Mouse (Mus musculus): Measurements from ENCODE around the gene Daam2. TPM values are rescaled to one million over a fixed set of nuclear protein-coding genes. Genes with fewer than 3 reads are reported as not detected.
A peak's percentile ranks its signal among the peaks of the same experiment; 100 is the strongest.

The Daam2 gene
- polyA plus RNA-seq, 1 experiment: 8.7 TPM

GRCm38 (mm10) chr17:49500234-49500633, 63.9 kb downstream of the Daam2 start:
- no peak for TF ChIP-seq POLR2A (IDR thresholded peaks at IDR 0.05; ENCODE audit: borderline replicate concordance, extremely low read depth, low read depth, low read length)
- TF ChIP-seq CTCF (IDR thresholded peaks at IDR 0.05; ENCODE audit: insufficient read depth, low read length): no peak
- WGBS: 35% methylated on average over 2 of the region's 2 CpGs
- Histone ChIP-seq H3K4me3 (replicated peaks; ENCODE audit: extremely low read depth, low read depth, low read length) (no peak overlapping the region), H3K4me1 (ENCODE audit: control insufficient read depth, insufficient read depth, low read length) (no peaks in the 10 kb centered on the region)
- no peak for DNase-seq

DNA sequence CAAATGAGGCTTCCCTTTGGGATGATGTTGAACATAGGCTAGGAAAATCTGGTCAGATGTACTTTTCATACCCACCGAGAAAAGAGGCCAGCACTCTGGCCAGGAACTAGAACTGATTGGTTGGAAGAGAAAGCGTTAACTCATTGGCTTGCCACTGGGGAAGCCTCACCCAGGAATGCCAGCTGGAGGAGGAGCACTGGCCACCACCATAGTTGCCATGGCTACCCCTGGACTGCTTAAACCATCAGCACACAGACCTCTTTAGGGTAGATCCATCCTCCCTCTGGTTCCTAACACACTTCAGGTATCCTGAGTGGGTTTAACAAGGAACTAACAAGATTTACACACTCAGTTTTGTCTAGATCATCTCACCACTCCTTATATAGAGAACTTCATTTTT, 64.5 kb downstream of the Daam2 start:
- Histone ChIP-seq H3K4me3 (replicated peaks; ENCODE audit: extremely low read depth, low read depth, low read length) (no peak overlapping the region), H3K4me1 (ENCODE audit: control insufficient read depth, insufficient read depth, low read length) (no peaks in the 10 kb centered on the region)
- TF ChIP-seq POLR2A (IDR thresholded peaks at IDR 0.05; ENCODE audit: borderline replicate concordance, extremely low read depth, low read depth, low read length): no peak
- TF ChIP-seq CTCF (IDR thresholded peaks at IDR 0.05; ENCODE audit: insufficient read depth, low read length): no peak
- WGBS: 90% methylated on average over 2 of the region's 2 CpGs
- no peak for DNase-seq

GRCm38 (mm10) chr17:49498169-49498568, 66.0 kb downstream of the Daam2 start:
- WGBS: 70% methylated on average over 3 of the region's 3 CpGs
- TF ChIP-seq POLR2A (IDR thresholded peaks at IDR 0.05; ENCODE audit: borderline replicate concordance, extremely low read depth, low read depth, low read length): no peak
- no peak for TF ChIP-seq CTCF (IDR thresholded peaks at IDR 0.05; ENCODE audit: insufficient read depth, low read length)
- Histone ChIP-seq H3K4me3 (replicated peaks; ENCODE audit: extremely low read depth, low read depth, low read length) (no peak overlapping the region), H3K4me1 (ENCODE audit: control insufficient read depth, insufficient read depth, low read length) (no peaks in the 10 kb centered on the region)
- no peak for DNase-seq

DNA sequence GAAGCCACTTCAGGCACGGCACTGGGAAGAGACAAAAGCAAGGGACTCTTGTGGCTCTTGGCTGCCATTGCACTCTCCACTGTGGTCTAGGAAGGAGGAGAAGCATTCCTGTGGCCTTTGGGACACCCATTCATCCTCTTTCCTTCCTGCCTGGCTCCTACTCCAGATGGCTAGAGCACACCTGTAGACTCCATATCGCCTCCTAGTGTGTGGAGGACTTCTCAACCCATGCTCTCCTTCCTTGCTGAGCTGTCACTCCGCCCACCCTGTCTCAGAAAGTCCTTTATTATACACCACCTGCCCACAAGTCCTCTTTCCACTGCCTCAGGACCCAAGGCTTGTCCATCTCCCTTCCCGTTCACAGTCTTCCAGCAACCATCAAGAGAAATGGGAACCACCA, 70.9 kb downstream of the Daam2 start:
- 86% methylated on average over 4 of the region's 4 CpGs for WGBS
- TF ChIP-seq CTCF (IDR thresholded peaks at IDR 0.05; ENCODE audit: insufficient read depth, low read length): no peak
- no peak for TF ChIP-seq POLR2A (IDR thresholded peaks at IDR 0.05; ENCODE audit: borderline replicate concordance, extremely low read depth, low read depth, low read length)
- Histone ChIP-seq H3K4me1 (ENCODE audit: control insufficient read depth, insufficient read depth, low read length) (no peaks in the 10 kb centered on the region), H3K4me3 (replicated peaks; ENCODE audit: extremely low read depth, low read depth, low read length) (no peak overlapping the region)
- DNase-seq: no peak

GRCm38 (mm10) chr17:49489098-49489497, 75.0 kb downstream of the Daam2 start:
- 50% methylated on average over 5 of the region's 5 CpGs for WGBS
- no peak for TF ChIP-seq CTCF (IDR thresholded peaks at IDR 0.05; ENCODE audit: insufficient read depth, low read length)
- no peak for TF ChIP-seq POLR2A (IDR thresholded peaks at IDR 0.05; ENCODE audit: borderline replicate concordance, extremely low read depth, low read depth, low read length)
- Histone ChIP-seq H3K4me3 (replicated peaks; ENCODE audit: extremely low read depth, low read depth, low read length) (no peak overlapping the region), H3K4me1 (ENCODE audit: control insufficient read depth, insufficient read depth, low read length) (no peaks in the 10 kb centered on the region)
- no peak for DNase-seq

DNA sequence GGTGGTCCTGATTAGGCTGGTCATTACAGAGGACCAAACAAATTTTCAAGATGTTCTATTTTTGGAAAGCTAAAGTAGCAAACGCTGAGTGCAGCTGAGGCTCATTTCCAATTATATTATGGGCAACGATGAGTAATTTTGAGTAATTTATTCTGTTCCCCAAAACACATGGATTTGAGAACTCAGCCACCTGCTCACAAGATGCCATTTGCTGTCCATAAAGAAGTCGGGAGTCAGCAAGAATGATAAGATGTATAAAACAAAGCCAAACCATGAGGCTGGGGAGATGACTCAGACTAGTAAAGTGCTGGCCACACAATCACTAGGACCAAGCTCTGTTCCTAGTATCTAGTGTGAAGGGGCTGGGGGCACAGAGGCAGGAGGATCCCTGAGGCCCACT, 79.7 kb downstream of the Daam2 start:
- Histone ChIP-seq H3K4me3 (replicated peaks; ENCODE audit: extremely low read depth, low read depth, low read length) (no peak overlapping the region), H3K4me1 (ENCODE audit: control insufficient read depth, insufficient read depth, low read length) (no peaks in the 10 kb centered on the region)
- DNase-seq: no peak
- WGBS: 70% methylated on average over 3 of the region's 3 CpGs
- TF ChIP-seq CTCF (IDR thresholded peaks at IDR 0.05; ENCODE audit: insufficient read depth, low read length) (no peak), POLR2A (IDR thresholded peaks at IDR 0.05; ENCODE audit: borderline replicate concordance, extremely low read depth, low read depth, low read length) (no peak)

- Histone ChIP-seq H3K4me3 (replicated peaks; ENCODE audit: extremely low read depth, low read depth, low read length) (no peak overlapping the region), H3K4me1 (ENCODE audit: control insufficient read depth, insufficient read depth, low read length) (no peaks in the 10 kb centered on the region)
- WGBS: 65% methylated on average over 3 of the region's 3 CpGs
- TF ChIP-seq POLR2A (IDR thresholded peaks at IDR 0.05; ENCODE audit: borderline replicate concordance, extremely low read depth, low read depth, low read length) (no peak), CTCF (IDR thresholded peaks at IDR 0.05; ENCODE audit: insufficient read depth, low read length) (no peak)
- no peak for DNase-seq
These were observed 82.3 kb downstream of the Daam2 start for GRCm38 (mm10) chr17:49481876-49482275.

DNA sequence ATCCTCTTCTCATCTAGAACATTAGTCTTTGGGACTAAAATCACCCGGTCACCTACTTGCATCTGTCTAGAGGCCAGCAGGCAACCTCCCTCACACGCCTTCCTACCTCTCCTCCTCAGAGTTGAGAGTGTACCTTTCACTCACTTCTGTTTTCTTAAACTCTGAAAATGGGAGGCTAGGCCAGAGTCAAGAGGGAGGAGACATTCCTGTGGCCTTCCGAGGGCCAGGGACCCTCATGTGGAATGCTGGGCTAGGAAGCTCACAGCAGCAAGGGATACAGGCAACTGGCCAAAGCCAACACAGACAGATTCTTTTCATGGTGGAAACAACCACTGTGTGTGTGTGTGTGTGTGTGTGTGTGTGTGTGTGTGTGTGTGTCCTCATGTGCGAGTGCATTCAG, 86.8 kb downstream of the Daam2 start:
- DNase-seq: peak; percentile 44
- 53% methylated on average over 4 of the region's 4 CpGs for WGBS
- H3K4me1 ChIP-seq (ENCODE audit: control insufficient read depth, insufficient read depth, low read length): no peaks in the 10 kb centered on the region

GRCm38 (mm10) chr17:49475174-49475573, 89.0 kb downstream of the Daam2 start:
- no peak for TF ChIP-seq CTCF (IDR thresholded peaks at IDR 0.05; ENCODE audit: insufficient read depth, low read length)
- TF ChIP-seq POLR2A (IDR thresholded peaks at IDR 0.05; ENCODE audit: borderline replicate concordance, extremely low read depth, low read depth, low read length): no peak

More for the DNA sequence above, 86.8 kb downstream of the Daam2 start:
- no peak overlapping the region for H3K4me3 ChIP-seq (replicated peaks; ENCODE audit: extremely low read depth, low read depth, low read length)
- TF ChIP-seq CTCF (IDR thresholded peaks at IDR 0.05; ENCODE audit: insufficient read depth, low read length): no peak
- no peak for TF ChIP-seq POLR2A (IDR thresholded peaks at IDR 0.05; ENCODE audit: borderline replicate concordance, extremely low read depth, low read depth, low read length)

DNA sequence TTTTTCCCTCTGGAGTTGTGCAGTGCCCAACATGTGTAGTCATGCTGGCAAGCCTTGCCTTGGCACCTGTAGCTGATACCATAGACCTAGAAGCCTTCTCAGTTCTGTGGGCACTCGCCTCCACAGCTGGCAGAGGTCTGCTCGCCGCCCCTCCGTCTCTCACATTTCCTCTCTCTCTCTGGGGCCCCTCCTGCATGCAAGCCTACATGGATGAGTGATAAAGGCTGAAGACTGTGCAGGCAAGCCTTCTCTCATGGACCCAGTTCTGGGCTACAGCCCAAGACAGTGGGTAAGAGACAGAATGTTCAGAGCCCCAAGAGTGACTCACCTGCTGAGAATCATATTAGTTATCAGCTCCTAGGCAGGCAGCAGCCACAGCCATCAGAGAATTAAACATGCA, 90.1 kb downstream of the Daam2 start:
- Histone ChIP-seq H3K4me1 (ENCODE audit: control insufficient read depth, insufficient read depth, low read length) (no peaks in the 10 kb centered on the region), H3K4me3 (replicated peaks; ENCODE audit: extremely low read depth, low read depth, low read length) (no peak overlapping the region)
- DNase-seq: no peak
- TF ChIP-seq CTCF (IDR thresholded peaks at IDR 0.05; ENCODE audit: insufficient read depth, low read length) (no peak), POLR2A (IDR thresholded peaks at IDR 0.05; ENCODE audit: borderline replicate concordance, extremely low read depth, low read depth, low read length) (no peak)
- WGBS: 84% methylated on average over 4 of the region's 4 CpGs

More at GRCm38 (mm10) chr17:49475174-49475573, 89.0 kb downstream of the Daam2 start:
- no peaks in the 10 kb centered on the region for H3K4me1 ChIP-seq (ENCODE audit: control insufficient read depth, insufficient read depth, low read length)
- 88% methylated on average over 1 of the region's 1 CpGs for WGBS
- H3K4me3 ChIP-seq (replicated peaks; ENCODE audit: extremely low read depth, low read depth, low read length): no peak overlapping the region
- no peak for DNase-seq
